Mouse (Mus musculus) layer of hippocampus, adult 9-11 months (tissue): Measurements from ENCODE around the gene Ccdc74a.
"Not testable (repeated sequence)": the region's sequence is repeated elsewhere in the genome, so short reads cannot be mapped to it uniquely, and the experiment has no call there.

Source experiments
- DNase-seq: peaks from one replicate; pipeline ENCODE4 v3.0.0; 2022

Gene Ccdc74a

GRCm38 (mm10) chr16:17646310-17647114, at the start of gene Ccdc74a:
Ccdc74a (plus strand) TSS chr16:17646470.
- DNase-seq, result peak; percentile 74

- no peak for DNase-seq
These were observed 45.2 kb upstream of the Ccdc74a start for GRCm38 (mm10) chr16:17600944-17601562.

GRCm38 (mm10) chr16:17604941-17605340, 41.3 kb upstream of the Ccdc74a start:
- no peak for DNase-seq

GRCm38 (mm10) chr16:17605684-17606083, 40.6 kb upstream of the Ccdc74a start:
- no peak for DNase-seq

GRCm38 (mm10) chr16:17611383-17611782, 34.9 kb upstream of the Ccdc74a start:
- peak; percentile 40 for DNase-seq

GRCm38 (mm10) chr16:17614740-17615139, 31.5 kb upstream of the Ccdc74a start:
- DNase-seq, result not testable (repeated sequence)

- DNase-seq, result no peak
These were observed 30.1 kb upstream of the Ccdc74a start for GRCm38 (mm10) chr16:17616212-17616611.

GRCm38 (mm10) chr16:17617922-17618565, 28.2 kb upstream of the Ccdc74a start:
- DNase-seq, result no peak

GRCm38 (mm10) chr16:17619198-17620105, 26.8 kb upstream of the Ccdc74a start, which contains the start of gene Smpd4:
Smpd4 (plus strand) TSS chr16:17619354.
- peak; percentile 76 for DNase-seq

GRCm38 (mm10) chr16:17621936-17622335, 24.3 kb upstream of the Ccdc74a start:
- no peak for DNase-seq

- no peak for DNase-seq
These were observed 20.6 kb upstream of the Ccdc74a start for GRCm38 (mm10) chr16:17625488-17626268.

- DNase-seq, result no peak
These were observed 20.1 kb upstream of the Ccdc74a start for GRCm38 (mm10) chr16:17626269-17626555.

GRCm38 (mm10) chr16:17632580-17632979, 13.7 kb upstream of the Ccdc74a start:
- DNase-seq, result no peak

GRCm38 (mm10) chr16:17633481-17634181, 12.6 kb upstream of the Ccdc74a start:
- DNase-seq, result no peak

- no peak for DNase-seq
These were observed 9.4 kb upstream of the Ccdc74a start for GRCm38 (mm10) chr16:17636904-17637303.

- no peak for DNase-seq
These were observed 8.7 kb upstream of the Ccdc74a start for GRCm38 (mm10) chr16:17637610-17638009.

- DNase-seq, result no peak
These were observed 8.1 kb upstream of the Ccdc74a start for GRCm38 (mm10) chr16:17638036-17638628.

GRCm38 (mm10) chr16:17639081-17639480, 7.2 kb upstream of the Ccdc74a start:
- DNase-seq, result no peak

GRCm38 (mm10) chr16:17639951-17640350, 6.3 kb upstream of the Ccdc74a start:
- DNase-seq, result no peak

- DNase-seq, result no peak
These were observed 5.6 kb upstream of the Ccdc74a start for GRCm38 (mm10) chr16:17640706-17641105.

- no peak for DNase-seq
These were observed 5.0 kb upstream of the Ccdc74a start for GRCm38 (mm10) chr16:17641301-17641700.
